Mouse (Mus musculus) MEL (cell line): Measurements from ENCODE around the gene Tspan32. TPM values are rescaled to one million over a fixed set of nuclear protein-coding genes. Genes with fewer than 3 reads are reported as not detected.

Experiments used
- DNase-seq: peaks from one replicate; pipeline ENCODE4 v3.0.0; 2011; ENCODE audit warnings: low read depth, low spot score
- H3K27ac ChIP-seq: 2 replicates; pipeline ENCODE4 v1.5.1; 2012; ENCODE audit warnings: low read depth, mild to moderate bottlenecking, control low read depth, low read length, moderate library complexity; ENCODE audit not compliant: control insufficient read depth
- H3K27me3 ChIP-seq, 2 experiments: fragments of 150-350 bp in 1 of 2; sonication (generic) in 1 of 2; 2 replicates each; pipeline ENCODE4 v1.6.1; 2012; ENCODE audit warnings: low read length in 2 of 2, mild to moderate bottlenecking in 2 of 2, improper control_type of control experiment in 1 of 2, moderate library complexity in 1 of 2; ENCODE audit not compliant: insufficient read depth in 2 of 2, control insufficient read depth in 1 of 2
- H3K36me3 ChIP-seq, 2 experiments: 2 replicates each; pipeline ENCODE4 v1.6.1; 2012 to 2014; ENCODE audit warnings: low read length in 2 of 2, improper control_type of control experiment in 1 of 2, inconsistent platforms in 1 of 2, mild to moderate bottlenecking in 1 of 2; ENCODE audit not compliant: insufficient read depth in 2 of 2, control insufficient read depth in 1 of 2
- H3K4me1 ChIP-seq, 2 experiments: fragments of 150-350 bp in 1 of 2; sonication (generic) in 1 of 2; 2 replicates each; pipeline ENCODE4 v1.6.1; 2012; ENCODE audit warnings: low read length in 2 of 2, improper control_type of control experiment in 1 of 2, mild to moderate bottlenecking in 1 of 2; ENCODE audit not compliant: insufficient read depth in 2 of 2, control insufficient read depth in 1 of 2
- H3K4me3 ChIP-seq, 2 experiments: fragments of 150-350 bp in 1 of 2; sonication (generic) in 1 of 2; 2 replicates each; pipeline ENCODE4 v1.5.1; 2012; ENCODE audit warnings: low read depth in 2 of 2, low read length in 2 of 2, mild to moderate bottlenecking in 2 of 2, moderate library complexity in 2 of 2, control low read depth in 1 of 2, improper control_type of control experiment in 1 of 2; ENCODE audit not compliant: control insufficient read depth in 1 of 2, insufficient read depth in 1 of 2
- H3K79me2 ChIP-seq: 2 replicates; pipeline ENCODE4 v1.6.1; 2012; ENCODE audit warnings: mild to moderate bottlenecking, low read length, moderate library complexity; ENCODE audit not compliant: control insufficient read depth, poor library complexity, insufficient read depth
- H3K9ac ChIP-seq: 2 replicates; pipeline ENCODE4 v1.6.1; 2012; ENCODE audit warnings: low read depth, mild to moderate bottlenecking, control low read depth, low read length, moderate library complexity; ENCODE audit not compliant: control insufficient read depth, poor library complexity, severe bottlenecking
- H3K9me3 ChIP-seq: fragments of 150-350 bp; sonication (generic); replicated peaks from 2 replicates; pipeline ENCODE4 v1.6.1; 2012; ENCODE audit warnings: mild to moderate bottlenecking, low read length, improper control_type of control experiment, moderate library complexity; ENCODE audit not compliant: insufficient read depth
- BHLHE40 ChIP-seq: IDR thresholded peaks from 2 replicates; pipeline ENCODE4 v1.6.1; 2012; ENCODE audit warnings: low read depth, mild to moderate bottlenecking, inconsistent platforms, low read length, improper control_type of control experiment, borderline replicate concordance
- CHD2 ChIP-seq: IDR thresholded peaks from 2 replicates; pipeline ENCODE4 v1.6.1; 2011; ENCODE audit warnings: low read length, improper control_type of control experiment
- CTCF ChIP-seq, 3 experiments: IDR thresholded peaks in 2 of 3; conservative IDR thresholded peaks in 1 of 3; 2 replicates each; pipeline ENCODE4 v1.5.1; 2011 to 2012; ENCODE audit warnings: low read length in 3 of 3, low read depth in 2 of 3, mild to moderate bottlenecking in 2 of 3, improper control_type of control experiment in 1 of 3, inconsistent platforms in 1 of 3, mixed read lengths in 1 of 3, moderate library complexity in 1 of 3; ENCODE audit not compliant: control insufficient read depth in 1 of 3, insufficient read depth in 1 of 3, poor library complexity in 1 of 3, severe bottlenecking in 1 of 3
- E2F4 ChIP-seq: IDR thresholded peaks from 2 replicates; pipeline ENCODE4 v1.6.1; 2011; ENCODE audit warnings: low read depth, low read length, improper control_type of control experiment, borderline replicate concordance
- ELF1 ChIP-seq: IDR thresholded peaks from 2 replicates; pipeline ENCODE4 v1.6.1; 2014; ENCODE audit warnings: low read depth, mild to moderate bottlenecking, inconsistent platforms, low read length, improper control_type of control experiment, moderate library complexity
- EP300 ChIP-seq, 2 experiments: IDR thresholded peaks; 2 replicates each; pipeline ENCODE4 v1.6.1; 2011; ENCODE audit warnings: improper control_type of control experiment in 2 of 2, low read length in 2 of 2, low read depth in 1 of 2, mild to moderate bottlenecking in 1 of 2
- ETS1 ChIP-seq: IDR thresholded peaks from 2 replicates; pipeline ENCODE4 v1.6.1; 2012; ENCODE audit warnings: low read depth, mild to moderate bottlenecking, inconsistent platforms, low read length, improper control_type of control experiment, moderate library complexity
- HCFC1 ChIP-seq: IDR thresholded peaks from 2 replicates; pipeline ENCODE4 v1.6.1; 2012; ENCODE audit warnings: low read depth, mild to moderate bottlenecking, inconsistent platforms, low read length, improper control_type of control experiment, moderate library complexity
- JUND ChIP-seq: IDR thresholded peaks from 2 replicates; pipeline ENCODE4 v1.6.1; 2011; ENCODE audit warnings: low read depth, mild to moderate bottlenecking, improper control_type of control experiment, low read length
- MAFK ChIP-seq: IDR thresholded peaks from 2 replicates; pipeline ENCODE4 v1.6.1; 2011; ENCODE audit warnings: low read depth, mild to moderate bottlenecking, low read length, improper control_type of control experiment, borderline replicate concordance
- MAX ChIP-seq: IDR thresholded peaks from 2 replicates; pipeline ENCODE4 v1.6.1; 2011; ENCODE audit warnings: low read length, improper control_type of control experiment
- MAZ ChIP-seq: IDR thresholded peaks from 2 replicates; pipeline ENCODE4 v1.6.1; 2012; ENCODE audit warnings: low read depth, mild to moderate bottlenecking, inconsistent platforms, low read length, improper control_type of control experiment
- MXI1 ChIP-seq: IDR thresholded peaks from 2 replicates; pipeline ENCODE4 v1.6.1; 2011; ENCODE audit warnings: mild to moderate bottlenecking, low read depth, low read length, improper control_type of control experiment
- MYB ChIP-seq: IDR thresholded peaks from 2 replicates; pipeline ENCODE4 v1.6.1; 2011; ENCODE audit warnings: mild to moderate bottlenecking, low read depth, low read length, improper control_type of control experiment
- MYC ChIP-seq: IDR thresholded peaks from 2 replicates; pipeline ENCODE4 v1.6.1; 2011; ENCODE audit warnings: low read depth, mild to moderate bottlenecking, low read length, improper control_type of control experiment, moderate library complexity
- NELFE ChIP-seq: IDR thresholded peaks from 2 replicates; pipeline ENCODE4 v1.6.1; 2011; ENCODE audit warnings: low read depth, low read length, improper control_type of control experiment
- NRF1 ChIP-seq: IDR thresholded peaks from 2 replicates; pipeline ENCODE4 v1.6.1; 2014; ENCODE audit warnings: low read depth, mild to moderate bottlenecking, inconsistent platforms, low read length, improper control_type of control experiment, moderate library complexity; ENCODE audit not compliant: poor library complexity, insufficient read depth, severe bottlenecking
- POLR2A ChIP-seq, 2 experiments: IDR thresholded peaks; 2 replicates each; pipeline ENCODE4 v1.6.1; 2011 to 2012; ENCODE audit warnings: low read length in 2 of 2, mild to moderate bottlenecking in 2 of 2, control low read depth in 1 of 2, improper control_type of control experiment in 1 of 2, low read depth in 1 of 2, moderate library complexity in 1 of 2; ENCODE audit not compliant: control insufficient read depth in 1 of 2, insufficient read depth in 1 of 2, poor library complexity in 1 of 2
- POLR2AphosphoS2 ChIP-seq: IDR thresholded peaks from 2 replicates; pipeline ENCODE4 v1.6.1; 2011; ENCODE audit warnings: low read length, improper control_type of control experiment
- POLR2AphosphoS5 ChIP-seq: IDR thresholded peaks from 2 replicates; pipeline ENCODE4 v1.6.1; 2012; ENCODE audit warnings: low read depth, borderline replicate concordance, mild to moderate bottlenecking, inconsistent platforms, low read length, moderate library complexity, mixed read lengths
- RAD21 ChIP-seq: IDR thresholded peaks from 2 replicates; pipeline ENCODE4 v1.6.1; 2011; ENCODE audit warnings: mild to moderate bottlenecking, low read depth, low read length, improper control_type of control experiment
- RCOR1 ChIP-seq: IDR thresholded peaks from 2 replicates; pipeline ENCODE4 v1.6.1; 2012; ENCODE audit warnings: low read depth, mild to moderate bottlenecking, inconsistent platforms, low read length, improper control_type of control experiment
- SIN3A ChIP-seq: IDR thresholded peaks from 2 replicates; pipeline ENCODE4 v1.6.1; 2012; ENCODE audit warnings: low read length, improper control_type of control experiment, inconsistent platforms
- TAL1 ChIP-seq: IDR thresholded peaks from 2 replicates; pipeline ENCODE4 v1.6.1; 2012; ENCODE audit warnings: mild to moderate bottlenecking, inconsistent platforms, low read length, moderate library complexity, mixed read lengths
- TBP ChIP-seq: IDR thresholded peaks from 2 replicates; pipeline ENCODE4 v1.8.0; 2011; ENCODE audit warnings: low read depth, low read length, improper control_type of control experiment
- TCF12 ChIP-seq: IDR thresholded peaks from 2 replicates; pipeline ENCODE4 v1.6.1; 2014; ENCODE audit warnings: low read depth, mild to moderate bottlenecking, inconsistent platforms, low read length, improper control_type of control experiment, moderate library complexity
- UBTF ChIP-seq: IDR thresholded peaks from 2 replicates; pipeline ENCODE4 v1.6.1; 2012; ENCODE audit warnings: low read depth, mild to moderate bottlenecking, inconsistent platforms, low read length, improper control_type of control experiment, moderate library complexity, borderline replicate concordance; ENCODE audit not compliant: insufficient read depth
- USF2 ChIP-seq, 2 experiments: IDR thresholded peaks; 2 replicates each; pipeline ENCODE4 v1.6.1; 2011 to 2012; ENCODE audit warnings: improper control_type of control experiment in 2 of 2, low read length in 2 of 2, borderline replicate concordance in 1 of 2, inconsistent platforms in 1 of 2, low read depth in 1 of 2, mild to moderate bottlenecking in 1 of 2; ENCODE audit not compliant: insufficient read depth in 1 of 2
- ZC3H11A ChIP-seq: IDR thresholded peaks from 2 replicates; pipeline ENCODE4 v1.6.1; 2012; ENCODE audit warnings: low read depth, mild to moderate bottlenecking, inconsistent platforms, low read length, improper control_type of control experiment
- ZKSCAN1 ChIP-seq: IDR thresholded peaks from 2 replicates; pipeline ENCODE4 v1.6.1; 2012; ENCODE audit warnings: low read depth, mild to moderate bottlenecking, inconsistent platforms, low read length, improper control_type of control experiment, moderate library complexity
- ZMIZ1 ChIP-seq: IDR thresholded peaks from 2 replicates; pipeline ENCODE4 v1.6.1; 2012; ENCODE audit warnings: low read depth, mild to moderate bottlenecking, inconsistent platforms, low read length, improper control_type of control experiment, moderate library complexity
- polyA plus RNA-seq, 2 experiments: library from polyadenylated mRNA; stranded (reverse) in 1 of 2; unstranded in 1 of 2; fragments of >175 nt in 1 of 2; fragments of >200 nt in 1 of 2; gene quantifications; 2 replicates each; pipeline versions ENCODE4 v1.2.1 to v1.2.4; 2012; ENCODE audit warnings: low replicate concordance in 2 of 2, low read depth in 1 of 2; ENCODE audit not compliant: insufficient read length in 2 of 2, insufficient read depth in 1 of 2, missing spikeins in 1 of 2
- total RNA-seq: library from RNA; depleted of rRNA; stranded (reverse); fragments of 300-350 nt; gene quantifications from 2 replicates; pipeline ENCODE4 v1.2.3, GENCODE M21; 2012

Gene Tspan32
- total and polyA plus RNA-seq, 3 experiments, result 53.5 to 212 (median 205) TPM

DNA sequence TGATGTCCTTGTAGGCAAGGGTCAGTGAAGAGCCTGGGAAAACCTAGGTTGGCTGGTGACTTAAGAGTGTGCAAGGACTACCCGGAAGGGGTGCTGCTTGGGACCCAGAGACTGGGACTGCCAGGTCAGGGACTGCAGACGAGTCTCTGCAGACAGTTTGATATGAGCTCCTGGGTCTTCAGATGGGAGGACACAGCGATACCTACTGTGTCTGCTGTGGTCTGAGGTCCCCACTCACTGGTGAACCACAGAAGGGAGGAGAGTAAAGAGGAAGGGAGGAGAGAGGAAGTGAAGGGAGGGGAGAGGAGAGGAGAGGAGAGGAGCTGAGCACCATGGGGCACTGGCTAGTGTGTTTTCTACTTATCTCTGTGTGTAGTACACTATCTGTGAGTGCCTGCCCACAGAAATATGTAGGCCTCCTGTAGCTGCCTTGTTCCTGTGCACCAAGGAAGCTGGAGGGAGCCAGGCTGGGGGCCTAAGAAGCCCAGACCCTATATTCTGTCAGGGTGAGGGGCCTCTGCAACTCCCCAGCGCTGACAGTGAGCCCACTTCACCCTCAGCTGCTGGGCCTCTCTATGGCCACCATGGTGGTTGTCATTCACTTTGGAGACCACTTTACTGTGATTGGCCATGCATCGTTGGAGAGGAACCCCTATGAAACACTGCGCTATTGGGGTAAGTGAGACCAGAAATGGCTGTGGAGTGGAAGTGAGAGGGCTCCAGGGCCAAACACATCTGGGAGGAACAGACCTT, 674 bp downstream of the Tspan32 start:
- peaks cover 3 to 51% of the 10 kb centered on the region in 2 experiments for H3K36me3 ChIP-seq
- H3K9me3 ChIP-seq, result no peaks in the 10 kb centered on the region
- peak overlapping the region; percentile 88 for H3K9ac ChIP-seq
- peaks cover 14 to 57% of the 10 kb centered on the region in 2 experiments for H3K4me1 ChIP-seq
- peak overlapping the region; percentile 100 for H3K27ac ChIP-seq
- peaks cover 35% of the 10 kb centered on the region for H3K79me2 ChIP-seq
- TF ChIP-seq POLR2AphosphoS2 (peak; percentile 92), MAFK (0 out of 2 replicates have a peak, but pooled peaks have one; percentile 56), POLR2A (IDR thresholded peaks at IDR 0.05; ENCODE audit: control insufficient read depth in 1 of 2, insufficient read depth in 1 of 2, low read depth in 1 of 2, low read length in 2 of 2, poor library complexity in 1 of 2) (peak; percentile 77 to 96; a peak in 3 of 4 replicates), JUND (no peak), POLR2AphosphoS5 (peak; percentile 93; the same call in 1 of the 2 replicates), ZC3H11A (no peak), E2F4 (no peak), TAL1 (peak; percentile 67), ELF1 (peak; percentile 38; the same call in 1 of the 2 replicates), MXI1 (peak; percentile 90), TCF12 (peak; percentile 85), MAZ (peak; percentile 90), BHLHE40 (peak; percentile 8; the same call in 1 of the 2 replicates), UBTF (no peak), MYB (0 out of 2 replicates have a peak, but pooled peaks have one; percentile 6), CHD2 (no peak), MYC (peak; percentile 17; the same call in 1 of the 2 replicates), USF2 (IDR thresholded peaks at IDR 0.05; ENCODE audit: borderline replicate concordance in 1 of 2, insufficient read depth in 1 of 2, low read depth in 1 of 2, low read length in 2 of 2) (no peak), TBP (peak; percentile 97), ZMIZ1 (peak; percentile 97), HCFC1 (peak; percentile 61; the same call in 1 of the 2 replicates), CTCF (IDR thresholded peaks at IDR 0.05 in 2 of 3, conservative IDR thresholded peaks at IDR 0.05 in 1 of 3; ENCODE audit: control insufficient read depth in 1 of 3, insufficient read depth in 1 of 3, low read depth in 2 of 3, low read length in 3 of 3, poor library complexity in 1 of 3, severe bottlenecking in 1 of 3) (no peak), ETS1 (peak; percentile 90), SIN3A (peak; percentile 87), MAX (peak; percentile 47; the same call in 1 of the 2 replicates), RCOR1 (peak; percentile 57), EP300 (IDR thresholded peaks at IDR 0.05; ENCODE audit: low read depth in 1 of 2, low read length in 2 of 2) (peak; percentile 64 to 87; a peak in 3 of 4 replicates), NRF1 (no peak; the same call in 1 of the 2 replicates), RAD21 (no peak; the same call in 1 of the 2 replicates), ZKSCAN1 (0 out of 2 replicates have a peak, but pooled peaks have one; percentile 37), NELFE (peak; percentile 96)
- DNase-seq, result peak; percentile 96
- no peaks in the 10 kb centered on the region for H3K27me3 ChIP-seq
- peak overlapping the region; percentile 71 to 77 for H3K4me3 ChIP-seq
